Mouse (Mus musculus) liver, adult (tissue): ENCODE results near the gene Cdk5rap1.

Source experiments
- GATA4 ChIP-seq: IDR thresholded peaks from 2 replicates; pipeline ENCODE4 v1.6.1; 2014; ENCODE audit warnings: mild to moderate bottlenecking, low read length; ENCODE audit not compliant: insufficient replicate concordance

Gene Cdk5rap1

DNA sequence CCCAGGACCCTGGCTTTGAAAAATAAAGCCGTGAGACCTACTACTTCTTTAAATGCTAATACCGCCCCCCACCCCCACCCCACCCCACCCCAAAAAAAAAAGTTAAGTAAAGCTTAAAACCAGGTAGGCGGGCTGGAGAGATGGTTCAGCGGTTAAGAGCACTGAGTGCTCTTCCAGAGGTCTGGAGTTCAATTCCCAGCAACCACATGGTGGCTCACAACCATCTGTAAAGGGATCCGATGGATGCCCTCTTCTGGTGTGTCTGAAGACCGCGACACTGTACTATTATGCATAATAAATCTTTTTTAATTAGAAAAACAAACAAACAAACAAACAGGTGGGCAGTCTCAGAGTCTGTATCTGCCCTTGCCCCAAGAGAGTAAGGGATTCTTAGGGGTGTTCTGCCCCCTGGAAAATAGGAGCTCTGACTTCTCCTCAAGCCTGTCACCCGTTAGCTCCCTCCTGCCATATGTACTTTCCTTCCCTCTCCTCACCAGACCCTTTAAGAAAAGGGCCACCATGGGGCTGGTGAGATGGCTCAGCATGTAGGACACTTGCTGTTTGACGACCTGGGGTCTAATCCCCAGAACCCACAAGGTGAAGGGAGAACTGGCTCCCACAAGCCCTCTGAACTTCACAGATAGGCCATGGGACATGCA lies at the start of gene Cdk5rap1:
Cdk5rap1 (minus strand) TSS at position 169 of the 659 bp plus-strand sequence.
- no peak for TF ChIP-seq GATA4

GRCm38 (mm10) chr2:154422181-154422580 lies 49.4 kb upstream of the Cdk5rap1 start:
- no peak for TF ChIP-seq GATA4

- TF ChIP-seq GATA4, result no peak
Measured at GRCm38 (mm10) chr2:154420942-154421731, 48.3 kb upstream of the Cdk5rap1 start.

- no peak for TF ChIP-seq GATA4
Measured at GRCm38 (mm10) chr2:154419631-154420515, 47.1 kb upstream of the Cdk5rap1 start.

GRCm38 (mm10) chr2:154418001-154418400 lies 45.2 kb upstream of the Cdk5rap1 start:
- TF ChIP-seq GATA4, result no peak

- no peak for TF ChIP-seq GATA4
Measured at GRCm38 (mm10) chr2:154417107-154417506, 44.3 kb upstream of the Cdk5rap1 start.

GRCm38 (mm10) chr2:154412018-154412666 lies 39.3 kb upstream of the Cdk5rap1 start:
- TF ChIP-seq GATA4, result no peak

DNA sequence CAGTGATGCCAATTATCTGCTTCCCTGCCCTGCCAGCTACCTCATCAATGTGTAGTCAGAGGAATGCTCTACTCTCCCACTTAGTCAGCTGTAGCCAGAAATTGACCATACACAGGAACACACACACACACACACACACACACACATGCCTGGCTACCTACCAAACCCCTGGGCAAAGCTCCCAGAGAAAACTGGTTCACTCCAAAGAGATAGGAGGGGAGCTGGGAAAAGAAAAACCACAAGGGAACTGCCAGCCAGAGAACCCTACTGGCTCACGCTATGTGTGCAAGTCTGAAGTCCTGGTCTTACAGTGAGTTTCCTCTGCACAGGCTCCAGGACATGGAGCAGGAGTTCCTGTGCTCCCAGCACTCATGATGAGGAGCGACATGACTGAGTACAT lies 37.5 kb upstream of the Cdk5rap1 start:
- TF ChIP-seq GATA4, result no peak

GRCm38 (mm10) chr2:154407643-154408445 lies 35.0 kb upstream of the Cdk5rap1 start, which contains the start of gene Snta1:
Gene Snta1 (minus strand): TSS chr2:154408099.
- TF ChIP-seq GATA4, result no peak; the same call in 1 of the 2 replicates

DNA sequence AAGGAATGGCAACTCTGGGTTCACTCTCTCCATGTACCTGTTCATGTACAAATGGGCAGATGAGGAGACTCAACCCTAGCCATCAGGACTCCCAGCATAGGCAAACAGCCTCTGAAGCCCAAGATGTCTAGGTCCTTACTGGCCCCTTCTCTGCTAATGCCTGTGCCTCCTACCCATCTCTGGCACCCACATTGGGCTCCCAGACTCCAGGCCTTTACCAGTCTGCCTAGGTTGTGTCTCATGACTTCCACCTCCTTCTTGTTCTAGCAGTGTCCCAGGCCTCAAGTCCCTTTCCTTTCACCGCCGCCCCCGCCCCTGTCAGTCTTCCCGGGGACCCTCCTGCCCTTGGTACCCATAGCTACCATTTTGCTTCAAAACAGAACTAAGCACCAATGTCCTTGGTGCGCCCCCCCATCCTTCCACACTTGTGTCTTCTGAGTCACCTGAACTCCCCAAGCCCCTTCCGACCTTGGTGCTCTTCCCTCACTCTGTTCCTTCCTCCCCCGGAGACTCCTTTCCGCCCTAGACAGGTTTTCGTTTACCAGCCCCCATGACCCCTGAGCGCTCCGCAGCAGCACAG lies 34.3 kb upstream of the Cdk5rap1 start:
- no peak for TF ChIP-seq GATA4

- TF ChIP-seq GATA4, result no peak
Measured at GRCm38 (mm10) chr2:154405447-154405994, 32.7 kb upstream of the Cdk5rap1 start.

DNA sequence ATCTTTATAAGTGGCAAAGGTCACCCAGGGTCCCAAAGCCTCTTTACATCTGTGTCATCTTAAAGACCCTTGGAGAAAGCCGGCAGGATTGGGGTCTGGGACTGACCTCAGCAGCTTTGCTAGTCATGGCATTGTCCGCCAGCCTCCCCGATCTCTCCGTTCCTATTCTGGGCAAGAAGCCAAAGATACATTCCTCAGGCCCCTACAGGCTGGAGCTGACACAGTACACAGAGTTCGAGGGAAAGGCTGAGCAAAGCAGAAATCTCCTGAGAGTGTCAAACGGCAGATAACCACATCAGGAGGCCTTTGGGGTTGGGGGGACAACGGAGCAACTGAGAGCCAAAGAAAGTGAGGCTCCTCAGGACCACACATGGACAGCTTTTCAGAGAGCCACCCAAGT lies 30.0 kb upstream of the Cdk5rap1 start:
- no peak for TF ChIP-seq GATA4

DNA sequence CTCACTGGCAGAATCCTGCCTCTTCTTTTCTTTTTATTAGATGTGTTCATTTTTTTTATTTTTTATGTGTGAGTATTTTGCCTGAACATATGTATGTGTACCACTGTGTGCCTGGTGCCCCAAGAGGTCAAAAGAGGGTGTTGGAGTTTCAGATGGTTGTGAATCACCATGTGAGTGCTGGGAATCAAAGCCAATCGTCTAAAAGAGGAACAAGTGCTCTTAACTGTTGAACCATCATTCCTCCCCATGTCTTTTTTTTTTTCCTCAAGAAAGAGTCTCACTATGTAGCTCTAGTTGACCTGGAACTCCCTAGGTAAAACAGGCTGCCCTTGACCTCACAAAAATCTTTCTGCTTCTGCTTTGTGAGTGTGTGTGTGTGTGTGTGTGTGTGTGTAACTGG lies 29.2 kb upstream of the Cdk5rap1 start:
- TF ChIP-seq GATA4, result no peak
